Mouse (Mus musculus) lung, embryonic 14.5 days (tissue): ENCODE measurements around the gene Cdk19. TPM values are rescaled to one million over a fixed set of nuclear protein-coding genes. Genes with fewer than 3 reads are reported as not detected.

Experiments
- ATAC-seq: fragments of 200-750 bp; cut with Nextera tagmentation; 2 replicates; pipeline ENCODE4 v1.8.0; 2017; ENCODE audit warnings: mild to moderate bottlenecking, moderate TSS enrichment, moderate library complexity; ENCODE audit not compliant: insufficient read depth
- DNase-seq: peaks from one replicate; pipeline ENCODE4 v3.0.0-alpha.2; 2015
- H3K27ac ChIP-seq: fragments of 300-500 bp; sonication (generic); 2 replicates; pipeline ENCODE4 v1.5.1; 2014; ENCODE audit warnings: low read depth, mild to moderate bottlenecking, moderate library complexity
- H3K27me3 ChIP-seq: fragments of 300-500 bp; sonication (generic); 2 replicates; pipeline ENCODE4 v1.6.1; 2014; ENCODE audit warnings: low read length, control low read depth; ENCODE audit not compliant: insufficient read depth
- H3K36me3 ChIP-seq: fragments of 300-500 bp; sonication (generic); 2 replicates; pipeline ENCODE4 v1.6.1; 2014; ENCODE audit warnings: control low read depth; ENCODE audit not compliant: insufficient read depth
- H3K4me1 ChIP-seq: fragments of 300-500 bp; sonication (generic); 2 replicates; pipeline ENCODE4 v1.6.1; 2014; ENCODE audit warnings: antibody characterized with exemption, control low read depth; ENCODE audit not compliant: insufficient read depth
- H3K4me2 ChIP-seq: fragments of 300-500 bp; sonication (generic); 2 replicates; pipeline ENCODE4 v1.6.1; 2014; ENCODE audit warnings: mild to moderate bottlenecking
- H3K4me3 ChIP-seq: fragments of 300-500 bp; sonication (generic); 2 replicates; pipeline ENCODE4 v1.5.1; 2014; ENCODE audit warnings: low read depth, low read length
- H3K9ac ChIP-seq: fragments of 300-500 bp; sonication (generic); 2 replicates; pipeline ENCODE4 v1.6.1; 2014
- H3K9me3 ChIP-seq: fragments of 300-500 bp; sonication (generic); 2 replicates; pipeline ENCODE4 v1.6.1; 2016; ENCODE audit warnings: low read depth, low read length, control low read depth
- CTCF ChIP-seq: IDR thresholded peaks from 2 replicates; pipeline ENCODE4 v1.5.1; 2016; ENCODE audit warnings: antibody characterized with exemption, low read depth
- WGBS: fragments of 180-500 bp; shearing (Covaris S2); extraction: QIAGEN DNeasy Blood & Tissue Kit; methylation state at CpG from one replicate; pipeline ENCODE4 v1.1.7; 2014; 5-methylcytosine and 5-hydroxymethylcytosine counted together
- polyA plus RNA-seq: library from polyadenylated mRNA; unstranded; fragments of >200 nt; fragmentation: Nextera tagmentation; extraction: Ambion mirVana; gene quantifications from 2 replicates; pipeline ENCODE4 v1.2.1, GENCODE M21; 2014

Cdk19 gene
- polyA plus RNA-seq, 1 experiment from 2014 or later = 10.6 TPM

DNA sequence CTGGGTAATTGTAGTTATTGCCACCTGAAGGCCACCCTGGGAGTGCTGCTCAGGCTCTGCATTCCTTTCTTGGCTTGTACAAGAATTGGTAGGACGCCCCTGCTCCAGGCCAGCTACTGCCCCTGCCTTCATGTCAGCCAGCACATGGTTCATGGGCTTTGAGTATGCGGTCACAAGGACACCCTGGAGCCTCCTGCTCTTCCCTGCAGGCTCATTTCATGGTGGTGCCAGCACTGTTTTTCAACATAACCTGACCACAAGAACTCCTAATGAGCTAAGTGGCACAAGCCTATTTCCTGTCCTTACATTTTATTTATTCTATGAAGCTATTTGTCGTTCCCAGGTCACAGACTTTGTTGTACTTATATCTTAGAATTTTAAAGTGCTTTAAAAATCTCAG is 107.9 kb downstream of the Cdk19 start:
- Histone ChIP-seq H3K4me1 (no peaks in the 10 kb centered on the region), H3K27ac (no peak overlapping the region), H3K4me3 (no peak overlapping the region), H3K9me3 (no peaks in the 10 kb centered on the region), H3K4me2 (no peak overlapping the region), H3K27me3 (no peaks in the 10 kb centered on the region), H3K9ac (no peak overlapping the region), H3K36me3 (no peaks in the 10 kb centered on the region)
- DNase-seq (no peak), ATAC-seq (no peak; the same call in 1 of the 2 replicates)
- 43% methylated on average over 3 of the region's 3 CpGs for WGBS
- TF ChIP-seq CTCF = no peak

DNA sequence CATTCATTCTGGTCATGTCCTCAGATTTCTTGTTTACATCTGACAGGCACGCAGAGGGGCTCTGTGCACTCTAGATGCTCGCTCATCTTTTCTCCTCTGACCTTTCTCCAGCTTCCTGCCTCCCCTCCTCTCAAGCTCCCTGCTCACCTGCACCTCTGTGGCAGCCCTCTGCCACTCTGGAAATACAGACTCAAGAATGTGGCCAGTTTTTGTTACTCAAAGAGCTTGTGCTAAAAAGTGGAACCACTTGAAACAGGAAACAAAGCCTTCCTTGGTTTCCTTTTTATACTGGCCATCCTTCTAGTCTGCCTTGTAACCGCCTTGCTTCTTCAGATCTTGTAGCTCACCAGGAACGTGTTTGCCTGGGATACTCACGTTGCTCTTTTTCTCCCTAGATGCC is 108.6 kb downstream of the Cdk19 start:
- ATAC-seq (no peak), DNase-seq (no peak)
- WGBS = 25% methylated on average over 5 of the region's 5 CpGs
- Histone ChIP-seq H3K4me3 (no peak overlapping the region), H3K9ac (no peak overlapping the region), H3K27me3 (no peaks in the 10 kb centered on the region), H3K4me1 (no peaks in the 10 kb centered on the region), H3K27ac (no peak overlapping the region), H3K4me2 (no peak overlapping the region), H3K36me3 (no peaks in the 10 kb centered on the region), H3K9me3 (no peaks in the 10 kb centered on the region)
- no peak for TF ChIP-seq CTCF

DNA sequence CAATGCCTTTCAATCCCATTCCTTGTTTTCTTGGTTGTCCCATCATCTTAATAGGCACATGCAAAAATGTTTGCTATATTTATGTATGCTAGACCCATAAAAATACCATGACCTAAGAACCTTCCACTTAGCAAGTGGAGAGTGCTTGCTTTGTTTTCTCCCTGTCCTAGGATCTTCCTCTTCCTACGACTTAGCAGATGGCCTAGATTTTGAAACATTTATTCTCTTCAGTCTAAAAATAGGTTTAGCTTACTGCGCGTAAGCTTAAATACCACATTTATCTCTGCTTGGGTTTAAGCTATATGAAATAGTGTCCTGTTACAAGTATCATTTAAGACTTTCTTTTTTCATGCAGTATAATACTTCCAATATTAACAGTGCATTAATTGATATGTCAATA is 109.1 kb downstream of the Cdk19 start:
- Histone ChIP-seq H3K4me2 (no peak overlapping the region), H3K9ac (no peak overlapping the region), H3K4me1 (no peaks in the 10 kb centered on the region), H3K27ac (no peak overlapping the region), H3K36me3 (no peaks in the 10 kb centered on the region), H3K4me3 (no peak overlapping the region), H3K9me3 (no peaks in the 10 kb centered on the region), H3K27me3 (no peaks in the 10 kb centered on the region)
- TF ChIP-seq CTCF = no peak
- DNase-seq = no peak
- WGBS = 63% methylated on average over 3 of the region's 3 CpGs
- ATAC-seq = no peak

DNA sequence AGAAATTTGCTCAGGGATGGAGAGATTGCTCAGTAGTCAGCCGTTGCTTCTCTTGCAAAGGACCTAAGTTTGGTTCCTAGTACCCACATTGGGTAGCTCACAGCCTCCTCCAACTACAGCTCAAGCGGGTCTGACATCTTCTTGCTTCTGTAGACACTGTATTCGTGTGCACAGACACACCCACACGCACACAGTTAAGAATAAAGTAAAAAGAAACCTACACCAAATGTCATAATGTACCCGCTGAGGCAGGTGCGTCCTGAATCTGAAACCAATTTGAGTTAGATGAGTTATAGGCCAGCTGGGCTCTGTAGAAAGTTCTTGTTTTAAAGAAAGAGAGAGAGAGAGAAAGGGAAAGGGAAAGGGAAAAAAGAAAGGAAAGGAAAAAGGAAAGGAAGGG is 110.2 kb downstream of the Cdk19 start:
- no peak for TF ChIP-seq CTCF

DNA sequence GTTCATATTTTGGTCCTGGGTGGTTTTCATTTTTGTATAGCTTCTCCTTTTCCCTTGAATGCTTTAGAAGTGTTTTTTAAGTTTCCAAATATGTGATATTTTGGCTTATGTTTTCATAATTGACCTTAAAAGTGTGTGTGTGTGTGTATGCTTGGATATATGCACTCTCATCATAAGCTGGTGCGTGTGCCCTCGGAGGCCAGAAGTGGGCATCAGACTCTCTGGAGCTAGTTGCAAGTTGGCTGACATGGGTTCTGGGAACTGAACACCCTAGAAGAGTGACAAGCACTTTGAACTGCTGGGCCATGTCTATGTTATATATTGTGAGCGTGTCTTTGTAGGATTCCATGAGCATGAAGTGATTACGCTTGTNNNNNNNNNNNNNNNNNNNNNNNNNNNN is 110.8 kb downstream of the Cdk19 start:
- H3K27ac ChIP-seq = no peak overlapping the region
- DNase-seq (no peak), ATAC-seq (no peak)
- no peaks in the 10 kb centered on the region for H3K27me3 ChIP-seq
- no peak overlapping the region for H3K9ac ChIP-seq
- no peak overlapping the region for H3K4me2 ChIP-seq
- H3K36me3 ChIP-seq = no peaks in the 10 kb centered on the region
- H3K4me1 ChIP-seq = no peaks in the 10 kb centered on the region
- H3K9me3 ChIP-seq = no peaks in the 10 kb centered on the region
- no peak for TF ChIP-seq CTCF
- WGBS = 93% methylated on average over 4 of the region's 4 CpGs
- no peak overlapping the region for H3K4me3 ChIP-seq

More for the DNA sequence above, 110.2 kb downstream of the Cdk19 start:
- Histone ChIP-seq H3K36me3 (no peaks in the 10 kb centered on the region), H3K9me3 (no peaks in the 10 kb centered on the region), H3K4me2 (no peak overlapping the region), H3K9ac (no peak overlapping the region), H3K27me3 (no peaks in the 10 kb centered on the region), H3K27ac (no peak overlapping the region), H3K4me1 (no peaks in the 10 kb centered on the region), H3K4me3 (no peak overlapping the region)
- ATAC-seq (no peak), DNase-seq (no peak)
- 88% methylated on average over 6 of the region's 6 CpGs for WGBS

DNA sequence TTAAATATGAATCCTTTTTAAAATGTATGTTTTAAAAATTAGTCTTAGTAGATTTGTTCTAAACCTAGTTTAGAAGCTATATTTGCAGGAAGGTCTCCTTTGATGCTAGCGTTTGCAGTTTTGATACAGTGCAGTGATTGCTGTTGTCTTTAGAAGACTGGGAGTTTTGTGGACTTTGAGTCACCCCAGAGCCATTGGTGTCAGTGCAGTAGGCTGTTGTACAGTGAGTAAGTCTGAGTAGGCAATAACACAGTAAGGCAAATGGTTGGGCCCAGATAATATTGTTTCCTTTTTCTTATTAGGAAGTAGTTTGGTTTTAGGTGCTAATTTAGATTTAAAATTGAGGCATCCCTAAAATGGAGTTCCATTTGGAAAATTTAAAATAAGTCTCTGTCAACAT is 117.8 kb downstream of the Cdk19 start:
- Histone ChIP-seq H3K27ac (no peak overlapping the region), H3K4me3 (no peak overlapping the region), H3K27me3 (no peaks in the 10 kb centered on the region), H3K9me3 (no peaks in the 10 kb centered on the region), H3K9ac (no peak overlapping the region), H3K4me1 (no peaks in the 10 kb centered on the region), H3K4me2 (no peak overlapping the region), H3K36me3 (no peaks in the 10 kb centered on the region)
- TF ChIP-seq CTCF = no peak
- no peak for ATAC-seq
- 78% methylated on average over 1 of the region's 1 CpGs for WGBS
- DNase-seq = no peak

DNA sequence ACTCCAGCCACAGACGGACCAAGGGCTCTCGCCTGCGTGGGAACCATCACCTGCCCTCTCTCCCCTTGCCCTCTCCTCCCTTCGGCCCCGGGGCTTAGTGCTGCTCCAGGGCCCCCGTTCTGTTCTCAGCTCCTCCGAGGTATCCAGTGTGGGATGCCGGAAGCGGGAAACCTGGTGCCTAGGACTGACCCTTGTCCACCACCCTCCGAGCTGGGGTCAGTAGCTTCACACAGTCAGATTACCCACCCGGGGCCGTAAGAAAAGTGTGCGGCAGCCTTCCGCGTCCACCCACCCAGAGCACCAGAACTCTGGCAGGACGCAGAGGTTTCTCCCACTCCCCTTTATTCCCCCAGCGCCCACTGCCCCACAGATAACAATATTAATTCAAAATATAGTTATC is 119.8 kb downstream of the Cdk19 start:
- DNase-seq (no peak), ATAC-seq (no peak)
- Histone ChIP-seq H3K4me3 (no peak overlapping the region), H3K27ac (no peak overlapping the region), H3K27me3 (no peaks in the 10 kb centered on the region), H3K4me1 (no peaks in the 10 kb centered on the region), H3K36me3 (no peaks in the 10 kb centered on the region), H3K4me2 (no peak overlapping the region), H3K9ac (no peak overlapping the region), H3K9me3 (no peaks in the 10 kb centered on the region)
- no peak for TF ChIP-seq CTCF
- WGBS = 90% methylated on average over 17 of the region's 17 CpGs

DNA sequence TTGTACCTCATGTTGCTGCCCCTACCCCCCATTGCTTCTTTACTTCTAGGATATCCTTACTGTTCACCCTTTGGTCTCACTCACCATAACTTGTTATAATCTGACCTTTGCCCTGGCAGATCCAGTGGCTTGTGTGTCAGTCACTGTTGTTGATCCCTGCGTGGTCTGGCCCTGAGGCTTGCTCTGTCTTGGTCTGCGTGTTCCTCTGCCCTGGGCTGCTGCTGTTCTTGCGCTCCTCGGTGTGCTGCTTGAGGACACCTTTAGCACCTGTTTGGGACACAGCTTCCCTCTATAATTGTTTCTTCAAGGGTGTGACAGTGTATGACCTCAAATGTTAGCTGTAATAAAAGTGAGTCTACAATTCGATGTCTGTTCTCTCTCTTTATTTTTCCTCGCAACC is 122.0 kb downstream of the Cdk19 start:
- DNase-seq (no peak), ATAC-seq (no peak)
- 79% methylated on average over 6 of the region's 6 CpGs for WGBS
- TF ChIP-seq CTCF = no peak
- Histone ChIP-seq H3K27me3 (no peaks in the 10 kb centered on the region), H3K4me2 (no peak overlapping the region), H3K27ac (no peak overlapping the region), H3K4me1 (no peaks in the 10 kb centered on the region), H3K9me3 (no peaks in the 10 kb centered on the region), H3K36me3 (no peaks in the 10 kb centered on the region), H3K9ac (no peak overlapping the region), H3K4me3 (no peak overlapping the region)
